Mouse (Mus musculus): Measurements from ENCODE around the gene Gpd2. TPM values are rescaled to one million over a fixed set of nuclear protein-coding genes. Genes with fewer than 3 reads are reported as not detected.
A peak's percentile ranks its signal among the peaks of the same experiment; 100 is the strongest.

The Gpd2 gene
- polyA plus RNA-seq, 1 experiment from 2014 or later, result 23.0 TPM

- no peak overlapping the region for H3K9ac ChIP-seq
- no peaks in the 10 kb centered on the region for H3K36me3 ChIP-seq (replicated peaks; ENCODE audit: control insufficient read depth, insufficient read depth)
- no peak for DNase-seq (ENCODE audit: low spot score)
- no peaks in the 10 kb centered on the region for H3K27me3 ChIP-seq (ENCODE audit: control insufficient read depth, insufficient read depth, low read length)
- H3K4me1 ChIP-seq (replicated peaks; ENCODE audit: control insufficient read depth, insufficient read depth, low read length), result peaks cover 3% of the 10 kb centered on the region; the same call in 1 of the 2 replicates
- H3K27ac ChIP-seq, result no peak overlapping the region
- no peak overlapping the region for H3K4me2 ChIP-seq (replicated peaks)
- no peak overlapping the region for H3K4me3 ChIP-seq (replicated peaks; ENCODE audit: low read length)
- WGBS, result 89% methylated on average over 8 of the region's 8 CpGs
- no peaks in the 10 kb centered on the region for H3K9me3 ChIP-seq (ENCODE audit: control insufficient read depth, low read length)
- ATAC-seq (ENCODE audit: low FRiP score), result no peak
Observed at GRCm38 (mm10) chr2:57261286-57262077, 24.0 kb downstream of the Gpd2 start.

GRCm38 (mm10) chr2:57263431-57263830 lies 26.0 kb downstream of the Gpd2 start:
- Histone ChIP-seq H3K27ac (no peak overlapping the region), H3K9me3 (ENCODE audit: control insufficient read depth, low read length) (no peaks in the 10 kb centered on the region), H3K4me3 (replicated peaks; ENCODE audit: low read length) (no peak overlapping the region), H3K36me3 (replicated peaks; ENCODE audit: control insufficient read depth, insufficient read depth) (no peaks in the 10 kb centered on the region), H3K4me2 (replicated peaks) (no peak overlapping the region), H3K9ac (no peak overlapping the region), H3K27me3 (ENCODE audit: control insufficient read depth, insufficient read depth, low read length) (no peaks in the 10 kb centered on the region), H3K4me1 (replicated peaks; ENCODE audit: control insufficient read depth, insufficient read depth, low read length) (no peaks in the 10 kb centered on the region)
- ATAC-seq (ENCODE audit: low FRiP score), result no peak
- WGBS, result 97% methylated on average over 1 of the region's 1 CpGs
- no peak for DNase-seq (ENCODE audit: low spot score)

DNA sequence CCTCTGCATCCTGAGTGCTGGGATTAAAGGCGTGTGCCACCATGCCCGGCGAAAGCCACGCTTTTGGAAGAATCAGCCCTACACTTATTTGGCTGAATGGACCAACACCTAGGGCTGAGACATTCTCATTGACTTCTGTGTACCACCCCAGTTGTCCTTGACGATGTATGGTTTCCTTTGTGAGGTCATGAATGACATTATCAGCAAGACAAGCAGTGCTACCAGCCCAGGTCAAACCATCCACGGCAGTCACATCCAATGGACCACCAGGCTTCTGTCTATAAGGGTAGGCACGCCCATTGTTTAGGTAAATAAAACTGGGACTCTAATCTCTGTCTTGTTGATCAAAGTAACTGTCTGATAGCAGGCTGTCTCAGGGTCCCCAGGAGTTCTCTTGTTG lies 27.5 kb downstream of the Gpd2 start:
- Histone ChIP-seq H3K4me2 (replicated peaks) (no peak overlapping the region), H3K27ac (no peak overlapping the region), H3K4me1 (replicated peaks; ENCODE audit: control insufficient read depth, insufficient read depth, low read length) (no peaks in the 10 kb centered on the region), H3K9ac (no peak overlapping the region), H3K9me3 (ENCODE audit: control insufficient read depth, low read length) (no peaks in the 10 kb centered on the region), H3K4me3 (replicated peaks; ENCODE audit: low read length) (no peak overlapping the region), H3K36me3 (replicated peaks; ENCODE audit: control insufficient read depth, insufficient read depth) (no peaks in the 10 kb centered on the region), H3K27me3 (ENCODE audit: control insufficient read depth, insufficient read depth, low read length) (no peaks in the 10 kb centered on the region)
- DNase-seq (ENCODE audit: low spot score), result no peak
- WGBS, result 88% methylated on average over 7 of the region's 7 CpGs
- ATAC-seq (ENCODE audit: low FRiP score), result no peak

- 0 out of 2 replicates have a peak overlapping the region, but pooled peaks have one; percentile 47 for H3K27ac ChIP-seq
- H3K9ac ChIP-seq, result no peak overlapping the region
- no peaks in the 10 kb centered on the region for H3K9me3 ChIP-seq (ENCODE audit: control insufficient read depth, low read length)
- H3K36me3 ChIP-seq (replicated peaks; ENCODE audit: control insufficient read depth, insufficient read depth), result no peaks in the 10 kb centered on the region
- ATAC-seq (ENCODE audit: low FRiP score), result no peak
- 37% methylated on average over 4 of the region's 4 CpGs for WGBS
- no peak overlapping the region for H3K4me3 ChIP-seq (replicated peaks; ENCODE audit: low read length)
- H3K4me1 ChIP-seq (replicated peaks; ENCODE audit: control insufficient read depth, insufficient read depth, low read length), result no peaks in the 10 kb centered on the region
- H3K27me3 ChIP-seq (ENCODE audit: control insufficient read depth, insufficient read depth, low read length), result no peaks in the 10 kb centered on the region
- no peak for DNase-seq (ENCODE audit: low spot score)
- H3K4me2 ChIP-seq (replicated peaks), result no peak overlapping the region
Observed at GRCm38 (mm10) chr2:57266679-57267393, 29.4 kb downstream of the Gpd2 start.

DNA sequence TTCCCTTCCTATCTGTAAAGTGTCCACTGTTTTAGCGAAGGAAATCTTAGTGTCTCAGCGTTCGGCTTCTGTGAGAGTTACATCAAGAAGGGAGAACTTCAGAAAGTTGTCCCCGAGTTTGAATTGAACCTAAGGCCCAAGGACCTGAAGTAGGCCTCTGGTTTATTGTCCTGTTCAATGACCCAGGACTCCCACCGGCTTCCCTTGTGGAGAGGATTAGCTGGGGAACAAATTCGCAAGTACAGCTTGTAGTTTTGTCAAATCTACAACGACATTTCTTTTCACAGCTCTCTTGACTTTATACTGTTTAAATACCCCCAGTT lies 29.9 kb downstream of the Gpd2 start:
- H3K27ac ChIP-seq, result 0 out of 2 replicates have a peak overlapping the region, but pooled peaks have one; percentile 47
- H3K4me3 ChIP-seq (replicated peaks; ENCODE audit: low read length), result no peak overlapping the region
- no peak for DNase-seq (ENCODE audit: low spot score)
- no peak overlapping the region for H3K4me2 ChIP-seq (replicated peaks)
- ATAC-seq (ENCODE audit: low FRiP score), result no peak
- 8% methylated on average over 7 of the region's 7 CpGs for WGBS
- H3K27me3 ChIP-seq (ENCODE audit: control insufficient read depth, insufficient read depth, low read length), result no peaks in the 10 kb centered on the region
- H3K4me1 ChIP-seq (replicated peaks; ENCODE audit: control insufficient read depth, insufficient read depth, low read length), result no peaks in the 10 kb centered on the region
- no peaks in the 10 kb centered on the region for H3K9me3 ChIP-seq (ENCODE audit: control insufficient read depth, low read length)
- no peak overlapping the region for H3K9ac ChIP-seq
- H3K36me3 ChIP-seq (replicated peaks; ENCODE audit: control insufficient read depth, insufficient read depth), result no peaks in the 10 kb centered on the region

- H3K4me1 ChIP-seq (replicated peaks; ENCODE audit: control insufficient read depth, insufficient read depth, low read length), result no peaks in the 10 kb centered on the region
- no peaks in the 10 kb centered on the region for H3K9me3 ChIP-seq (ENCODE audit: control insufficient read depth, low read length)
- H3K36me3 ChIP-seq (replicated peaks; ENCODE audit: control insufficient read depth, insufficient read depth), result no peaks in the 10 kb centered on the region
- H3K27ac ChIP-seq, result no peak overlapping the region
- H3K4me3 ChIP-seq (replicated peaks; ENCODE audit: low read length), result no peak overlapping the region
- no peak overlapping the region for H3K9ac ChIP-seq
- H3K27me3 ChIP-seq (ENCODE audit: control insufficient read depth, insufficient read depth, low read length), result no peaks in the 10 kb centered on the region
- 42% methylated on average over 7 of the region's 7 CpGs for WGBS
- ATAC-seq (ENCODE audit: low FRiP score) (no peak), DNase-seq (ENCODE audit: low spot score) (no peak)
- no peak overlapping the region for H3K4me2 ChIP-seq (replicated peaks)
Observed at GRCm38 (mm10) chr2:57267896-57268295, 30.5 kb downstream of the Gpd2 start.

- H3K27ac ChIP-seq, result no peak overlapping the region
Observed at GRCm38 (mm10) chr2:57268839-57269238, 31.4 kb downstream of the Gpd2 start.

DNA sequence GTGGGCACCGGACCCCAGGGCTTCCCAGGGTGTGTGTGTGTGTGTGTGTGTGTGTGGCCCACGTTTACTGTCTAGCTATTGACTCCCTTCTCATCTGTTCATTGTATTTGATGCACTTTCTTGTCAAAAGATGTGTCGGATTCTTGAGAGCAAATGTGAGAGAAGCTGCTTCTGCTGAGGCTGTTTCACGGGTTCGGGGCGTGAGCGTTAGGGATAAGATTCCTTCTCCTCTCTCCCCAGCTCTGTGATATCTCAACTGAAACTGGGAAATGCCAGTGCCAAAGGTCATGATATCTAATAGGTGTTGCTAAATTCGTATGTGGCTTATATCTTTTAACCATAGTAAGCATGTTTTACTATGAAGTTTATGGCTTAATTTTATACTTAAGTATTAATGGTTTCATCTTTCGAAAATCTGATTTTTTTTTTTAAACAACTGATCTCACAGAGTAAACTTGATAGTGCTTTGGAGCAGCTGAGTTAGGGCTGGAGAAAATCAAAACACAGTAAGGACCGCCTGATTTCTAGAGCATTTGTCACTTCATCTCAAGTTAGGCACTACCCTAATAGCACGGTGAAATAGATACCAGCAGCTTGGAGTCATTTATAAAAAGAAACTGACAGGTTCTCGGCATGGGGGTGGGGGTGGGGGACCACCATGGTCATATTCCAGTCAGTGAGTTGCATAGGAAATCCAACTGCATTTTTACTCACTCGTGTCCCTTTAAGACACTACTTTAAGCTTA lies 32.4 kb downstream of the Gpd2 start:
- DNase-seq (ENCODE audit: low spot score) (no peak), ATAC-seq (ENCODE audit: low FRiP score) (no peak)
- H3K27ac ChIP-seq, result no peak overlapping the region
- 69% methylated on average over 13 of the region's 13 CpGs for WGBS
- no peaks in the 10 kb centered on the region for H3K9me3 ChIP-seq (ENCODE audit: control insufficient read depth, low read length)
- H3K4me2 ChIP-seq (replicated peaks), result no peak overlapping the region
- H3K4me1 ChIP-seq (replicated peaks; ENCODE audit: control insufficient read depth, insufficient read depth, low read length), result no peaks in the 10 kb centered on the region
- no peaks in the 10 kb centered on the region for H3K36me3 ChIP-seq (replicated peaks; ENCODE audit: control insufficient read depth, insufficient read depth)
- H3K9ac ChIP-seq, result no peak overlapping the region
- H3K27me3 ChIP-seq (ENCODE audit: control insufficient read depth, insufficient read depth, low read length), result no peaks in the 10 kb centered on the region
- H3K4me3 ChIP-seq (replicated peaks; ENCODE audit: low read length), result no peak overlapping the region

More at GRCm38 (mm10) chr2:57268839-57269238, 31.4 kb downstream of the Gpd2 start:
- Histone ChIP-seq H3K4me3 (replicated peaks; ENCODE audit: low read length) (no peak overlapping the region), H3K36me3 (replicated peaks; ENCODE audit: control insufficient read depth, insufficient read depth) (no peaks in the 10 kb centered on the region), H3K27me3 (ENCODE audit: control insufficient read depth, insufficient read depth, low read length) (no peaks in the 10 kb centered on the region), H3K9me3 (ENCODE audit: control insufficient read depth, low read length) (no peaks in the 10 kb centered on the region), H3K9ac (no peak overlapping the region), H3K4me1 (replicated peaks; ENCODE audit: control insufficient read depth, insufficient read depth, low read length) (no peaks in the 10 kb centered on the region), H3K4me2 (replicated peaks) (no peak overlapping the region)
- no peak for ATAC-seq (ENCODE audit: low FRiP score)
- WGBS, result 93% methylated on average over 3 of the region's 3 CpGs
- DNase-seq (ENCODE audit: low spot score), result no peak

DNA sequence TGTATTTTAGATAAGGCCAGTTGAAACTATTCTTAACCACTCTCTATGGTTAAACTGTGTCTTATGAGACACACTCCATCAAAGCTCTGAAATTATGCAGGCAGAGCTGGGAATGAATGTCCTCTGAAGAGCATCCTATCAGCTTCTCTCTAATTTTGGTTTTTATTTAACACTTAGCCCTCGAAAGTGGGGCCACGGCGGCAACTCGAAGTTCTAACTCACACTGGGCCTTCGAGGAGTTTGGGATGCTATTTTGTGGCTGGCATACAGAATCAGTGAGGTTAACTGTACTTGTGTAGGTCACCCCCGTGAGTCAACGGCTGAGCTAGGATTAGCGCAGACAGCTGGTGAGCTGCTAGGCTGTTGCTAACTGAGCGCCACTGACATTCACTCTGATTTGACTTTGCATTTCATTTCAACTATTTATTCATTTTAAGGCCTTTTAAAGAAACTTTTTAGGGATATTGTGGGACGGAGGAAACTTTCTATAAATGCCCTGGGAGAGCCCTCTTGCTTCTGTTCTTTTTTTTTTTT lies 42.8 kb downstream of the Gpd2 start:
- no peak for ATAC-seq (ENCODE audit: low FRiP score)
- Histone ChIP-seq H3K4me2 (replicated peaks) (no peak overlapping the region), H3K4me3 (replicated peaks; ENCODE audit: low read length) (no peak overlapping the region), H3K4me1 (replicated peaks; ENCODE audit: control insufficient read depth, insufficient read depth, low read length) (no peaks in the 10 kb centered on the region), H3K36me3 (replicated peaks; ENCODE audit: control insufficient read depth, insufficient read depth) (no peaks in the 10 kb centered on the region), H3K27ac (no peak overlapping the region), H3K27me3 (ENCODE audit: control insufficient read depth, insufficient read depth, low read length) (no peaks in the 10 kb centered on the region), H3K9me3 (ENCODE audit: control insufficient read depth, low read length) (no peaks in the 10 kb centered on the region), H3K9ac (no peak overlapping the region)
- 84% methylated on average over 10 of the region's 10 CpGs for WGBS
- DNase-seq (ENCODE audit: low spot score), result no peak

Data from hindbrain, embryonic 14.5 days (tissue).